Mouse (Mus musculus): Measurements from ENCODE around the gene Bdh1. TPM values are rescaled to one million over a fixed set of nuclear protein-coding genes. Genes with fewer than 3 reads are reported as not detected.

Gene Bdh1
- polyA plus RNA-seq, 1 experiment = 0.54 TPM

DNA sequence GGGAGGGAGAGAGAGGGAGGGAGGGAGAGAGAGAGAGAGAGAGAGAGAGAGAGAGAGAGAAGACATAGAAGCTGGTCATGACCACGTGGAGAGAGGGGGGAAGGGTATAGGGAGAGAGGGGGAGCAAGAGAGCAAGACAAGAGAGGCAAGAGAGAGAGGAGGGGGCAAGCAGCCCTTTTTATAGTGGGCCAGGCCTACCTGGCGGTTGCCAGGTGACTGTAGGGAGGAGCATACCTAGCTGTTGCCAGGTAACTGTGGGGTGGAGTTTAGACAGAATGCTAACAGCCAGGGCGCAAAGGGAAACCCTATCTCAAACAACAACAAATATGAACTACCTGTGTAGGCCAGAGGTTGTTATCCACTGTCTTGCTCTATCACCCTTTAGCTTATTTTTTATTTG, 8.3 kb upstream of the Bdh1 start:
- peaks cover 6% of the 10 kb centered on the region for H3K27me3 ChIP-seq (ENCODE audit: control insufficient read depth, insufficient read depth, insufficient read length)

GRCm38 (mm10) chr16:31415885-31416450, 6.1 kb upstream of the Bdh1 start:
- Histone ChIP-seq H3K79me3 (ENCODE audit: low read depth) (no peaks in the 10 kb centered on the region), H3K4me3 (ENCODE audit: insufficient read depth, poor library complexity, severe bottlenecking) (no peak overlapping the region), H3ac (ENCODE audit: control insufficient read depth, insufficient read length, low read depth) (no peak overlapping the region), H3K36me3 (ENCODE audit: control insufficient read depth, insufficient read depth) (no peaks in the 10 kb centered on the region), H3K27me3 (ENCODE audit: control insufficient read depth, insufficient read depth, insufficient read length) (peaks cover 6% of the 10 kb centered on the region), H3K79me2 (ENCODE audit: control insufficient read depth, insufficient read depth) (no peaks in the 10 kb centered on the region)
- TF ChIP-seq USF1 (IDR thresholded peaks at IDR 0.05; ENCODE audit: low read depth) (no peak), FOSL1 (IDR thresholded peaks at IDR 0.05; ENCODE audit: insufficient read depth, low read length, poor library complexity, severe bottlenecking) (no peak), MYOG (IDR thresholded peaks at IDR 0.05; ENCODE audit: control insufficient read depth, extremely low read depth, insufficient read length) (no peak), CTCF (IDR thresholded peaks at IDR 0.05; ENCODE audit: control insufficient read depth, insufficient read depth, insufficient read length) (no peak), CEBPB (IDR thresholded peaks at IDR 0.05; ENCODE audit: low read depth) (no peak), MAX (IDR thresholded peaks at IDR 0.05) (no peak), MYOD1 (IDR thresholded peaks at IDR 0.05; ENCODE audit: control insufficient read depth, insufficient read length, low read depth) (no peak)

More for the DNA sequence above, 8.3 kb upstream of the Bdh1 start:
- H3K4me3 ChIP-seq (ENCODE audit: insufficient read depth, poor library complexity, severe bottlenecking) = no peak overlapping the region
- H3K36me3 ChIP-seq (ENCODE audit: control insufficient read depth, insufficient read depth) = no peaks in the 10 kb centered on the region
- no peak overlapping the region for H3ac ChIP-seq (ENCODE audit: control insufficient read depth, insufficient read length, low read depth)
- no peaks in the 10 kb centered on the region for H3K79me2 ChIP-seq (ENCODE audit: control insufficient read depth, insufficient read depth)
- TF ChIP-seq FOSL1 (IDR thresholded peaks at IDR 0.05; ENCODE audit: insufficient read depth, low read length, poor library complexity, severe bottlenecking) (no peak), MYOD1 (IDR thresholded peaks at IDR 0.05; ENCODE audit: control insufficient read depth, insufficient read length, low read depth) (no peak), CTCF (IDR thresholded peaks at IDR 0.05; ENCODE audit: control insufficient read depth, insufficient read depth, insufficient read length) (no peak), CEBPB (IDR thresholded peaks at IDR 0.05; ENCODE audit: low read depth) (no peak), MYOG (IDR thresholded peaks at IDR 0.05; ENCODE audit: control insufficient read depth, extremely low read depth, insufficient read length) (no peak)
- H3K79me3 ChIP-seq (ENCODE audit: low read depth) = no peaks in the 10 kb centered on the region

DNA sequence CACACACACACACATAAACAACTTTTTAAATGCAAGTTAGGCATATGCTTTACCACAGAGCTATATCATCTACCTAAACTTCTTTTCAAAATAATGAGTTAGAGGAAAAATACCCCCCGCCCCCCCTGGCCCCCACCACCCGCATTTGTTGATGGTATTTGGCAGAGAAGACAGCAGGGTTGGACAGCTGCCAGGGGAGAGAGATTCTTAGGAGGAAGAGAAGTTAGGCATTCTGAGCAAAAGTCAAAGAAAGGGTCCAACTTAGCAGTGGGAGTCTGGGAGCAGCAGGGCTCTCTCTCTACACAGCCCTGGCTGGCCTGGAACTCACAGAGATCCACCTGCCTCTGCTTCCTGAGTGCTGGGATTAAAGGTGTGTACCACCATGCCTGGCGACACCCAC, 3.4 kb upstream of the Bdh1 start:
- TF ChIP-seq FOSL1 (IDR thresholded peaks at IDR 0.05; ENCODE audit: insufficient read depth, low read length, poor library complexity, severe bottlenecking) (no peak), MYOD1 (IDR thresholded peaks at IDR 0.05; ENCODE audit: control insufficient read depth, insufficient read length, low read depth) (no peak), CEBPB (IDR thresholded peaks at IDR 0.05; ENCODE audit: low read depth) (no peak), USF1 (IDR thresholded peaks at IDR 0.05; ENCODE audit: low read depth) (no peak)
- Histone ChIP-seq H3K4me3 (ENCODE audit: insufficient read depth, poor library complexity, severe bottlenecking) (no peak overlapping the region), H3ac (ENCODE audit: control insufficient read depth, insufficient read length, low read depth) (no peak overlapping the region), H3K27me3 (ENCODE audit: control insufficient read depth, insufficient read depth, insufficient read length) (peaks cover 6% of the 10 kb centered on the region), H3K79me2 (ENCODE audit: control insufficient read depth, insufficient read depth) (no peaks in the 10 kb centered on the region), H3K36me3 (ENCODE audit: control insufficient read depth, insufficient read depth) (no peaks in the 10 kb centered on the region), H3K79me3 (ENCODE audit: low read depth) (no peaks in the 10 kb centered on the region)

GRCm38 (mm10) chr16:31419457-31419856, 2.6 kb upstream of the Bdh1 start:
- no peak overlapping the region for H3ac ChIP-seq (ENCODE audit: control insufficient read depth, insufficient read length, low read depth)
- no peaks in the 10 kb centered on the region for H3K36me3 ChIP-seq (ENCODE audit: control insufficient read depth, insufficient read depth)
- H3K79me3 ChIP-seq (ENCODE audit: low read depth) = no peaks in the 10 kb centered on the region
- H3K79me2 ChIP-seq (ENCODE audit: control insufficient read depth, insufficient read depth) = no peaks in the 10 kb centered on the region
- TF ChIP-seq MAX (IDR thresholded peaks at IDR 0.05) (no peak), CEBPB (IDR thresholded peaks at IDR 0.05; ENCODE audit: low read depth) (no peak), USF1 (IDR thresholded peaks at IDR 0.05; ENCODE audit: low read depth) (no peak), MYOG (IDR thresholded peaks at IDR 0.05; ENCODE audit: control insufficient read depth, extremely low read depth, insufficient read length) (no peak), MYOD1 (IDR thresholded peaks at IDR 0.05; ENCODE audit: control insufficient read depth, insufficient read length, low read depth) (no peak), CTCF (IDR thresholded peaks at IDR 0.05; ENCODE audit: control insufficient read depth, insufficient read depth, insufficient read length) (no peak), FOSL1 (IDR thresholded peaks at IDR 0.05; ENCODE audit: insufficient read depth, low read length, poor library complexity, severe bottlenecking) (no peak)
- H3K4me3 ChIP-seq (ENCODE audit: insufficient read depth, poor library complexity, severe bottlenecking) = no peak overlapping the region
- H3K27me3 ChIP-seq (ENCODE audit: control insufficient read depth, insufficient read depth, insufficient read length) = peaks cover 6% of the 10 kb centered on the region

DNA sequence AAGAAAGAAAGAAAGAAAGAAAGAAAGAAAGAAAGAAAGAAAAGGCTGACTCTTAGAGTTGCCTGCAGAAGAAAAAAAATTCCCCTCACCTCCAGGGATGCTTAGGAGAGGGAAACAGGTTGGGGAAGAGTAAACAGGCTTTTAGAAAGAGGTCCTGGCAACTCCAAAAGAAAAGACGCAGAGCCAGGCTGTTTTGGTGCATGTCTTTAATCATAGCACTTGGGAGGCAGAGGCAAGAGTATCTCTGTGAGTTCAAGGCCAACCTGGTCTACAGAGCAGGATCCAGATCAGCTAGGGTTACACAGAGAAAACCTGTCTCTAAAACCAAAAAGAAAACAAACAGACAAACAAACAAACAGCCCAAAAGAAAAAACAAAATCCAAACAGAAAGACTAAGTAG, 642 bp downstream of the Bdh1 start:
- no peak overlapping the region for H3K4me3 ChIP-seq (ENCODE audit: insufficient read depth, poor library complexity, severe bottlenecking)
- H3ac ChIP-seq (ENCODE audit: control insufficient read depth, insufficient read length, low read depth) = no peak overlapping the region
- no peaks in the 10 kb centered on the region for H3K79me2 ChIP-seq (ENCODE audit: control insufficient read depth, insufficient read depth)
- no peaks in the 10 kb centered on the region for H3K36me3 ChIP-seq (ENCODE audit: control insufficient read depth, insufficient read depth)
- H3K27me3 ChIP-seq (ENCODE audit: control insufficient read depth, insufficient read depth, insufficient read length) = peaks cover 12% of the 10 kb centered on the region
- TF ChIP-seq MAX (IDR thresholded peaks at IDR 0.05) (no peak), MYOD1 (IDR thresholded peaks at IDR 0.05; ENCODE audit: control insufficient read depth, insufficient read length, low read depth) (no peak), MYOG (IDR thresholded peaks at IDR 0.05; ENCODE audit: control insufficient read depth, extremely low read depth, insufficient read length) (no peak), CTCF (IDR thresholded peaks at IDR 0.05; ENCODE audit: control insufficient read depth, insufficient read depth, insufficient read length) (no peak), FOSL1 (IDR thresholded peaks at IDR 0.05; ENCODE audit: insufficient read depth, low read length, poor library complexity, severe bottlenecking) (no peak)
- no peaks in the 10 kb centered on the region for H3K79me3 ChIP-seq (ENCODE audit: low read depth)

DNA sequence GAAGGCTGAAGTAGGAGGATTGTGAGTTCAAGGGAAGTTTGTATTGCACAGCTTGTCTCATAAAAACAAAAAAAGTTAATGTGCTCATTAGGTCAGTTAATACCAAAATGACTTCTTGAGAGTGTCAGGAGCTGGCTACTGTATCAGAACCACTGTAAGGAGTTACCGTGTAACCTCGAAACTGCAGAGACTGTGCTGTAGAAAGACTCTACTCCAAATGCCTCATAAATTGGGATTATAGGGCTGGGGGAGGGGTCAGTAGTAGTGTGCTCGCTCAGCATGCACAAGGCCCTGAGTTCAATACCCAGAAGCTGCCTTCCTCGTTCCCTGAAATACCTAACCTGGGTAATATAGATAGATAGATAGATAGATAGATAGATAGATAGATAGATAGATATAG, 1.3 kb downstream of the Bdh1 start:
- Histone ChIP-seq H3K27me3 (ENCODE audit: control insufficient read depth, insufficient read depth, insufficient read length) (peaks cover 13% of the 10 kb centered on the region), H3ac (ENCODE audit: control insufficient read depth, insufficient read length, low read depth) (no peak overlapping the region), H3K79me2 (ENCODE audit: control insufficient read depth, insufficient read depth) (no peaks in the 10 kb centered on the region), H3K4me3 (ENCODE audit: insufficient read depth, poor library complexity, severe bottlenecking) (no peak overlapping the region), H3K79me3 (ENCODE audit: low read depth) (no peaks in the 10 kb centered on the region), H3K36me3 (ENCODE audit: control insufficient read depth, insufficient read depth) (no peaks in the 10 kb centered on the region)
- TF ChIP-seq USF1 (IDR thresholded peaks at IDR 0.05; ENCODE audit: low read depth) (no peak), CTCF (IDR thresholded peaks at IDR 0.05; ENCODE audit: control insufficient read depth, insufficient read depth, insufficient read length) (no peak), CEBPB (IDR thresholded peaks at IDR 0.05; ENCODE audit: low read depth) (no peak)

Data from C2C12 (cell line).